Mouse (Mus musculus) kidney, adult 2 months (tissue): ENCODE measurements around the gene Neurl4.

Source experiments
- CTCF ChIP-seq: fragments of 200-500 bp; conservative IDR thresholded peaks from 2 replicates; pipeline ENCODE4 v1.5.1; 2011; ENCODE audit warnings: low read depth, mild to moderate bottlenecking, control low read depth, low read length, moderate library complexity, mixed read lengths; ENCODE audit not compliant: insufficient read depth, insufficient read length
- POLR2A ChIP-seq: fragments of 200-500 bp; IDR thresholded peaks from one replicate; pipeline ENCODE4 v1.6.1; 2011; ENCODE audit warnings: low read depth, low read length, control low read depth

DNA sequence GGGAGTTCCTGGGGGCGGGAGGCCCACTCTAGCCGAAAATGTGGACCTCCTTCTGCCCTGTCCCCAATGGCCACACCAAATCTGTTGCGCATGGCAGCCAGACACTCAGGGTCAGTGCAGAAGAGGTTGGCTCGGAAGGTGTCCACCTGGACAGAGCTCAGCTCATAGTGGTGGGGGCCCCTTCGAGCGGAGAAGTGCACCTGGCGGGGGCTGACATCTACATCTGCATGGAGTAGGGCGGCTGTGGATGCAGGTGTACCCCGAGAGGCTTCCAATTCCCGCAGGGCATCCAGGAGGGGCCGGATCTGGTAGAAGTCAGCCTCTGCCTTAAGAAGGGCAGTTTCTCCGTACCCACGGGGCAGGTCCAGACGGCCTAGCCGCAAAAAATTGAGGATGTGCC lies 21.2 kb upstream of the Neurl4 start:
- no peak for TF ChIP-seq POLR2A
- TF ChIP-seq CTCF: no peak
